Mouse (Mus musculus) liver, postnatal 0 days (tissue): ENCODE measurements around the gene Ptpn12.

Experiments
- CTCF ChIP-seq: sonication (generic); IDR thresholded peaks from 2 replicates; pipeline ENCODE4 v1.5.1; 2016; ENCODE audit warnings: antibody characterized with exemption, low read depth
- EP300 ChIP-seq: IDR thresholded peaks from 2 replicates; pipeline ENCODE4 v1.6.1; 2016; ENCODE audit warnings: antibody characterized with exemption, low read depth, mild to moderate bottlenecking

- TF ChIP-seq CTCF: no peak
- TF ChIP-seq EP300: peak; percentile 58; the same call in 1 of the 2 replicates
Measured at GRCm38 (mm10) chr5:21054472-21055070, 1.1 kb downstream of the Ptpn12 start.
